Mouse (Mus musculus): ENCODE results near the gene Rpl37.

The Rpl37 gene

DNA sequence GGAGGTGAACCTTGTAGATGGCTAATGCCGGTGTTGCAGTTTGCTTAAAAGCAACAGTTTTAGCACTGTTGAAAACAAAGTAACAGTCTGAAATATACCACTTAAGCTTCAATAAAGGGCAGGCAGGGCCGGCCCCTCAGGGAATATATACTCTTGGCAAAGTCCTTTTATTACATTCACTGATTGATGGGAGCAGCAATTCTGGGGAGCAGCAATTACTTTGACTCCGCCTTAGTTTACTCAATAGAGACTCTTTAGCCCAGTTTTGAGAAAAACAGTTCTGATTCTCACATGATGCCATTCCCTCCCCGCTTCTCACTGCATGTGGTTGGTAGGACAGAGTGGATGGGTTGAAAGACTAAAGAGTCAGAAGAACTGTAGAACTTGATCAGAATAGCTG is 32.7 kb downstream of the Rpl37 start:
- no peak for DNase-seq (ENCODE audit: low read depth, low spot score)

- DNase-seq (ENCODE audit: low read depth, low spot score) = no peak
Measured at GRCm38 (mm10) chr15:5152171-5152570, 35.7 kb downstream of the Rpl37 start.

- DNase-seq (ENCODE audit: low read depth, low spot score) = no peak
Measured at GRCm38 (mm10) chr15:5154621-5155020, 38.2 kb downstream of the Rpl37 start.

GRCm38 (mm10) chr15:5155093-5155492 is 38.6 kb downstream of the Rpl37 start:
- no peak for DNase-seq (ENCODE audit: low read depth, low spot score)

DNA sequence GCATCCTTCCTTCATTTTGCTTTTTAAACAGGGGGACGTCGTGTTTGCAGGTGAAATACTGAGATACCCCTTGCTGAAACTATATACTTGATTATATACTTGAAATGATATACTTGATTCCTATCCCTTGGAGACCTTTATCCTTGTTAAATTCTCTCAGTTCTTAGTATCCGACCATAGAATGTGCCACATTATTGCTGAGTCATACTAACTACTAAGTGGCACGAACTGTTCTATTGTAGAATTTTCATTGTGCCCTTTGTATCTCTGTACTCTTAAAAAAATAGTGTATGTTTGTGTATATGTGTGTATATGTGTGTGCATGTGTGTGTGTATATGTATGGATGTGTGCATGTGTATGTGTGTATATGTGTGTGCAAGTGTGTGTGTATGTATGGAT is 39.9 kb downstream of the Rpl37 start:
- no peak for DNase-seq (ENCODE audit: low read depth, low spot score)

GRCm38 (mm10) chr15:5157386-5157785 is 40.9 kb downstream of the Rpl37 start:
- DNase-seq (ENCODE audit: low read depth, low spot score) = no peak

DNA sequence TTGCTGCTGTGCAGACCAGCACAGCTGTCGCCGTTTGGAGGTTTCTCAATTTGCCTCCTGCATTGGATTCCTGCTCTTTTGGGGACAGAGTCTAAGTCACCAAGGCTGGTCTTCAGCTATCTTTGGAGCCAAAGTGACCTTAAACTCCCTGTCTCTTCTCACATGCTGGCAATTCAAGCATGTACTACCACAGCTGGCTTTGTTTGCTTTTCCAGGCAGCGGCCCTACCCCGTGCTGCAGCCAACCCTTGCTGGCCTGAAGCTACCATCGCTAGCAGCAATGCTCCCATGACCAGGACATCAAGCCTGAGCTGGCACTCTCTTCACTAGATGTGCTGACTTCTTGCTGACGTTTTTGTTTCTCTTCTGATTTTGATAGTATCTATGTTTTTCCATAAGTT is 42.4 kb downstream of the Rpl37 start:
- no peak for DNase-seq (ENCODE audit: low read depth, low spot score)

GRCm38 (mm10) chr15:5165121-5165773 is 48.8 kb downstream of the Rpl37 start:
- DNase-seq (ENCODE audit: low read depth, low spot score) = no peak
